Mouse (Mus musculus) liver, postnatal 0 days (tissue): ENCODE data around the gene Zzz3.
A peak's percentile ranks its signal among the peaks of the same experiment; 100 is the strongest.

ENCODE experiments used
- CTCF ChIP-seq: sonication (generic); IDR thresholded peaks from 2 replicates; pipeline ENCODE4 v1.5.1; 2016; ENCODE audit warnings: antibody characterized with exemption, low read depth
- EP300 ChIP-seq: IDR thresholded peaks from 2 replicates; pipeline ENCODE4 v1.6.1; 2016; ENCODE audit warnings: antibody characterized with exemption, low read depth, mild to moderate bottlenecking

- TF ChIP-seq EP300 (no peak), CTCF (0 out of 2 replicates have a peak, but pooled peaks have one; percentile 12)
Observed at GRCm38 (mm10) chr3:152478599-152479435, 83.5 kb downstream of the Zzz3 start.
